Mouse (Mus musculus): ENCODE data around the gene Hspbp1. TPM values are rescaled to one million over a fixed set of nuclear protein-coding genes. Genes with fewer than 3 reads are reported as not detected.

Gene Hspbp1
- polyA plus RNA-seq, 1 experiment from 2014 or later, result 102 TPM

GRCm38 (mm10) chr7:4641956-4642355 lies 42.9 kb downstream of the Hspbp1 start:
- Histone ChIP-seq H3K27ac (ENCODE audit: low read depth) (no peak overlapping the region), H3K4me2 (ENCODE audit: low read length) (no peak overlapping the region), H3K9me3 (ENCODE audit: control insufficient read depth, low read length) (no peaks in the 10 kb centered on the region), H3K36me3 (ENCODE audit: control insufficient read depth, insufficient read depth, low read length) (peaks cover 90% of the 10 kb centered on the region), H3K9ac (ENCODE audit: low read length) (no peak overlapping the region), H3K27me3 (replicated peaks; ENCODE audit: control insufficient read depth, insufficient read depth, low read length) (no peaks in the 10 kb centered on the region), H3K4me3 (ENCODE audit: low read depth, low read length) (no peak overlapping the region), H3K4me1 (replicated peaks; ENCODE audit: control insufficient read depth, insufficient read depth, low read length) (no peaks in the 10 kb centered on the region)
- DNase-seq (ENCODE audit: low spot score) (no peak), ATAC-seq (replicated peaks; ENCODE audit: low FRiP score, low TSS enrichment, low read depth) (no peak)
- 70% methylated on average over 7 of the region's 7 CpGs for WGBS

GRCm38 (mm10) chr7:4641155-4641554 lies 43.7 kb downstream of the Hspbp1 start:
- H3K27me3 ChIP-seq (replicated peaks; ENCODE audit: control insufficient read depth, insufficient read depth, low read length), result no peaks in the 10 kb centered on the region
- no peak overlapping the region for H3K9ac ChIP-seq (ENCODE audit: low read length)
- no peak overlapping the region for H3K27ac ChIP-seq (ENCODE audit: low read depth)
- peaks cover 89% of the 10 kb centered on the region for H3K36me3 ChIP-seq (ENCODE audit: control insufficient read depth, insufficient read depth, low read length)
- H3K4me1 ChIP-seq (replicated peaks; ENCODE audit: control insufficient read depth, insufficient read depth, low read length), result no peaks in the 10 kb centered on the region
- DNase-seq (ENCODE audit: low spot score) (no peak), ATAC-seq (replicated peaks; ENCODE audit: low FRiP score, low TSS enrichment, low read depth) (no peak)
- no peaks in the 10 kb centered on the region for H3K9me3 ChIP-seq (ENCODE audit: control insufficient read depth, low read length)
- H3K4me2 ChIP-seq (ENCODE audit: low read length), result no peak overlapping the region
- WGBS, result 80% methylated on average over 11 of the region's 11 CpGs
- no peak overlapping the region for H3K4me3 ChIP-seq (ENCODE audit: low read depth, low read length)

DNA sequence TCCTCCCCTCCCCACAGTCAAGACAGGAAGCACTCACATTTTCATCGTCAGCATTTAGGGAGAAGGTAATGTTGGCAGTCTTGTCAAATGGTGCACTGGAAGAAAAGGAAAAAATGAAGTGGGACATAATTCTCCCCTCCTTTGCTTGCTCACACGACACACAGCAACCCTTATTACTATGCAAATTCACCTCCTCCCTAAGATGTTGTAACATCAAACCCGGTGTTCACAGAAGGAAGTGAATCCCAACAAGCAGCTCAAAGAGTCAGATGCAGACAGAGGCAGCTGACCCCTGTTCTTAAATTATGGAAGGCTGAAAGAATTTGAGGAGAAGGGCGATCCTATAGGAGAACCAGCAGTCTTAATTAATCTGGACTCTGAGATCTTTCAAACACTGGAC lies 48.7 kb downstream of the Hspbp1 start:
- ATAC-seq (replicated peaks; ENCODE audit: low FRiP score, low TSS enrichment, low read depth), result no peak
- Histone ChIP-seq H3K9ac (ENCODE audit: low read length) (no peak overlapping the region), H3K27ac (ENCODE audit: low read depth) (no peak overlapping the region), H3K4me1 (replicated peaks; ENCODE audit: control insufficient read depth, insufficient read depth, low read length) (no peaks in the 10 kb centered on the region), H3K36me3 (ENCODE audit: control insufficient read depth, insufficient read depth, low read length) (peaks cover 86% of the 10 kb centered on the region), H3K4me2 (ENCODE audit: low read length) (no peak overlapping the region), H3K4me3 (ENCODE audit: low read depth, low read length) (no peak overlapping the region), H3K27me3 (replicated peaks; ENCODE audit: control insufficient read depth, insufficient read depth, low read length) (no peaks in the 10 kb centered on the region), H3K9me3 (ENCODE audit: control insufficient read depth, low read length) (no peaks in the 10 kb centered on the region)
- DNase-seq (ENCODE audit: low spot score), result no peak
- 84% methylated on average over 4 of the region's 4 CpGs for WGBS

- 90% methylated on average over 4 of the region's 4 CpGs for WGBS
- H3K27ac ChIP-seq (ENCODE audit: low read depth), result no peak within 1 kb of the TSS
- no peaks in the 10 kb centered on the region for H3K4me1 ChIP-seq (replicated peaks; ENCODE audit: control insufficient read depth, insufficient read depth, low read length)
- H3K4me3 ChIP-seq (ENCODE audit: low read depth, low read length), result no peak within 1 kb of the TSS
- H3K4me2 ChIP-seq (ENCODE audit: low read length), result no peak within 1 kb of the TSS
- DNase-seq (ENCODE audit: low spot score) (no peak), ATAC-seq (replicated peaks; ENCODE audit: low FRiP score, low TSS enrichment, low read depth) (no peak)
- peaks cover 72% of the 10 kb centered on the region for H3K36me3 ChIP-seq (ENCODE audit: control insufficient read depth, insufficient read depth, low read length)
- no peaks in the 10 kb centered on the region for H3K27me3 ChIP-seq (replicated peaks; ENCODE audit: control insufficient read depth, insufficient read depth, low read length)
- H3K9me3 ChIP-seq (ENCODE audit: control insufficient read depth, low read length), result no peaks in the 10 kb centered on the region
- H3K9ac ChIP-seq (ENCODE audit: low read length), result no peak within 1 kb of the TSS
Observed at GRCm38 (mm10) chr7:4631031-4631430, 53.8 kb downstream of the Hspbp1 start, which contains the start of gene Tmem86b. Gene Tmem86b, minus strand, starts transcription at chr7:4631422.

GRCm38 (mm10) chr7:4630198-4630597 lies 54.7 kb downstream of the Hspbp1 start:
- H3K27me3 ChIP-seq (replicated peaks; ENCODE audit: control insufficient read depth, insufficient read depth, low read length), result no peaks in the 10 kb centered on the region
- H3K9me3 ChIP-seq (ENCODE audit: control insufficient read depth, low read length), result no peaks in the 10 kb centered on the region
- 75% methylated on average over 1 of the region's 1 CpGs for WGBS
- DNase-seq (ENCODE audit: low spot score) (no peak), ATAC-seq (replicated peaks; ENCODE audit: low FRiP score, low TSS enrichment, low read depth) (peak; percentile 73)
- no peaks in the 10 kb centered on the region for H3K4me1 ChIP-seq (replicated peaks; ENCODE audit: control insufficient read depth, insufficient read depth, low read length)
- H3K36me3 ChIP-seq (ENCODE audit: control insufficient read depth, insufficient read depth, low read length), result peaks cover 64% of the 10 kb centered on the region
- H3K9ac ChIP-seq (ENCODE audit: low read length), result no peak overlapping the region
- H3K4me2 ChIP-seq (ENCODE audit: low read length), result no peak overlapping the region
- H3K27ac ChIP-seq (ENCODE audit: low read depth), result no peak overlapping the region
- H3K4me3 ChIP-seq (ENCODE audit: low read depth, low read length), result no peak overlapping the region

DNA sequence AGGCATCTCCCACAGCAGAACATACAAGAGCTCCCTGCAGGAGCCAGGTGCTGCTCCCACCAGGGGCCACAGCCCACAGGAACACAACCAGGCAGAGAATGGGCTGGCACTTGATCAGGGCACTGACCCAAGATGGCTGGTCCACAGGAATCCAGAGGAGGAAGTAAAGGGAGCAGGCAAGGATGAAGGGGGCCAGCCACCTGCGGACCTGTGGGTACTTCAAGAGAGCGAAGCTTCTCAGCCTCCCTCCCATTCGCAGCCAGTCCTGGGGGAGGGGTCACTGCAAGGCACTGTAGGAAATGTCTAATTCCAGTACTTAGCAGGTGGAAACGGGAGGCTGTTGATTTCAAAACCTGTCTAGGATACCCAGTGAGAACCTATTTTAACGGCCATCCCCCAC lies 55.3 kb downstream of the Hspbp1 start:
- Histone ChIP-seq H3K4me3 (ENCODE audit: low read depth, low read length) (no peak overlapping the region), H3K4me2 (ENCODE audit: low read length) (no peak overlapping the region), H3K27ac (ENCODE audit: low read depth) (no peak overlapping the region), H3K4me1 (replicated peaks; ENCODE audit: control insufficient read depth, insufficient read depth, low read length) (no peaks in the 10 kb centered on the region), H3K36me3 (ENCODE audit: control insufficient read depth, insufficient read depth, low read length) (peaks cover 60% of the 10 kb centered on the region), H3K27me3 (replicated peaks; ENCODE audit: control insufficient read depth, insufficient read depth, low read length) (no peaks in the 10 kb centered on the region), H3K9me3 (ENCODE audit: control insufficient read depth, low read length) (no peaks in the 10 kb centered on the region), H3K9ac (ENCODE audit: low read length) (no peak overlapping the region)
- no peak; the same call in 1 of the 2 replicates for ATAC-seq (replicated peaks; ENCODE audit: low FRiP score, low TSS enrichment, low read depth)
- no peak for DNase-seq (ENCODE audit: low spot score)
- WGBS, result 65% methylated on average over 5 of the region's 5 CpGs

GRCm38 (mm10) chr7:4625928-4626327 lies 58.9 kb downstream of the Hspbp1 start:
- WGBS, result 97% methylated on average over 2 of the region's 2 CpGs

DNA sequence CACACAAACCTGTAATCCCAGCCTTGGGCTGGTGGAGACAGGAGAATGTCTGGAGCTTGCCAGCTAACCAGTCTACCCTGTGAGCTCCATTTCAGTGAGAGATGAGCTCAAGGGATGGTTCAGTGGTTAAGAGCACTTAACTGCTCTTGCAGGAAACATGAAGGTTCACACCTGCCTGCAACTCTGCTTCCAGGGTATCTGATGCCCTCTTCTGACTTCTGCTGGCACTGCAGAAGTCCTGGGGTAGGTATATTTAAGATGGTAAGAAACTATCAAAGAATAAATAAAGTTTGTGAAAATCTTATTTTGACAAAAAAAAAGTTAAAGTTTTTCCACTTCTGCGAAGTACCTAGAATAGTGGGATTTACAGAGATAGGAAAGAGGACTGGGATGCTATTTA lies 60.5 kb downstream of the Hspbp1 start:
- Histone ChIP-seq H3K36me3 (ENCODE audit: control insufficient read depth, insufficient read depth, low read length) (peaks cover 16% of the 10 kb centered on the region), H3K27ac (ENCODE audit: low read depth) (no peak overlapping the region), H3K4me2 (ENCODE audit: low read length) (no peak overlapping the region), H3K27me3 (replicated peaks; ENCODE audit: control insufficient read depth, insufficient read depth, low read length) (no peaks in the 10 kb centered on the region), H3K9ac (ENCODE audit: low read length) (no peak overlapping the region), H3K9me3 (ENCODE audit: control insufficient read depth, low read length) (no peaks in the 10 kb centered on the region), H3K4me1 (replicated peaks; ENCODE audit: control insufficient read depth, insufficient read depth, low read length) (no peaks in the 10 kb centered on the region), H3K4me3 (ENCODE audit: low read depth, low read length) (no peak overlapping the region)
- ATAC-seq (replicated peaks; ENCODE audit: low FRiP score, low TSS enrichment, low read depth) (no peak), DNase-seq (ENCODE audit: low spot score) (no peak)
- WGBS, result 36% methylated on average over 1 of the region's 1 CpGs

More at GRCm38 (mm10) chr7:4625928-4626327, 58.9 kb downstream of the Hspbp1 start:
- no peak overlapping the region for H3K9ac ChIP-seq (ENCODE audit: low read length)
- H3K9me3 ChIP-seq (ENCODE audit: control insufficient read depth, low read length), result no peaks in the 10 kb centered on the region
- H3K4me3 ChIP-seq (ENCODE audit: low read depth, low read length), result no peak overlapping the region
- peaks cover 26% of the 10 kb centered on the region for H3K36me3 ChIP-seq (ENCODE audit: control insufficient read depth, insufficient read depth, low read length)
- H3K27ac ChIP-seq (ENCODE audit: low read depth), result no peak overlapping the region
- no peaks in the 10 kb centered on the region for H3K4me1 ChIP-seq (replicated peaks; ENCODE audit: control insufficient read depth, insufficient read depth, low read length)
- DNase-seq (ENCODE audit: low spot score) (no peak), ATAC-seq (replicated peaks; ENCODE audit: low FRiP score, low TSS enrichment, low read depth) (no peak)
- no peaks in the 10 kb centered on the region for H3K27me3 ChIP-seq (replicated peaks; ENCODE audit: control insufficient read depth, insufficient read depth, low read length)
- H3K4me2 ChIP-seq (ENCODE audit: low read length), result no peak overlapping the region

DNA sequence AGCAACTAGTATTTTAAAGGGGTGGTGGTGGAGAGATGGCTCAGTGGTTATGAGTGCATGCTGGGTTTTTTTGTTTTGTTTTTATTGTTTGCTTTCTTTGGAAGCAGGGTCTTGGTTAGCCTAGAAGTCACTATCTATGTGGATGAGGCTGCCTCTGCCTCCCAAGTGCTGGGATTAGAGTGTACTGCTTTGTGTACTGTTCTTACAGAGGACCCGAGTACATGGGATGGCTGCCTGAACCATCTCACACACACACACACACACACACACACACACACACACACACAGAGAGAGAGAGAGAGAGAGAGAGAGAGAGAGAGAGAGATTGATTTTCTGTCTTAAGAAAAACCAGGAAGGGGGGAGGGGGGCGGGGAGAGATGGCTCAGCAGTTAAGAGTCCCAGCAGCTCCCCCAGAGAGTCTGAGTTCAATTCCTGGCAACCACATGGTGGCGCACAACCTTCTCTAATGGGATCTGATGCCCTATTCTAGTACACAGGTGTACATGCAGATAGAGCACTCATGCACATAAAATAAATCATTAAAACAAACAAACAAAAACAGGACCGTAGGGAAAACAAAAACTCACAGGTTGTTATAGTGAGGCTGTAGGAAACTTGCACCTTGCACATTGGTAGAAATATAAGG lies 61.2 kb downstream of the Hspbp1 start:
- Histone ChIP-seq H3K4me3 (ENCODE audit: low read depth, low read length) (no peak overlapping the region), H3K4me2 (ENCODE audit: low read length) (no peak overlapping the region), H3K9me3 (ENCODE audit: control insufficient read depth, low read length) (no peaks in the 10 kb centered on the region), H3K27me3 (replicated peaks; ENCODE audit: control insufficient read depth, insufficient read depth, low read length) (no peaks in the 10 kb centered on the region), H3K4me1 (replicated peaks; ENCODE audit: control insufficient read depth, insufficient read depth, low read length) (no peaks in the 10 kb centered on the region), H3K36me3 (ENCODE audit: control insufficient read depth, insufficient read depth, low read length) (peaks cover 10% of the 10 kb centered on the region), H3K9ac (ENCODE audit: low read length) (no peak overlapping the region), H3K27ac (ENCODE audit: low read depth) (no peak overlapping the region)
- WGBS, result 23% methylated on average over 4 of the region's 4 CpGs
- DNase-seq (ENCODE audit: low spot score), result peak; percentile 69
- no peak for ATAC-seq (replicated peaks; ENCODE audit: low FRiP score, low TSS enrichment, low read depth)
